Mouse (Mus musculus) layer of hippocampus, adult 11-12 months (tissue): ENCODE results near the gene Ryk.

Source experiments
- DNase-seq: peaks from one replicate; pipeline ENCODE4 v3.0.0; 2022; ENCODE audit warnings: low spot score

Gene Ryk

DNA sequence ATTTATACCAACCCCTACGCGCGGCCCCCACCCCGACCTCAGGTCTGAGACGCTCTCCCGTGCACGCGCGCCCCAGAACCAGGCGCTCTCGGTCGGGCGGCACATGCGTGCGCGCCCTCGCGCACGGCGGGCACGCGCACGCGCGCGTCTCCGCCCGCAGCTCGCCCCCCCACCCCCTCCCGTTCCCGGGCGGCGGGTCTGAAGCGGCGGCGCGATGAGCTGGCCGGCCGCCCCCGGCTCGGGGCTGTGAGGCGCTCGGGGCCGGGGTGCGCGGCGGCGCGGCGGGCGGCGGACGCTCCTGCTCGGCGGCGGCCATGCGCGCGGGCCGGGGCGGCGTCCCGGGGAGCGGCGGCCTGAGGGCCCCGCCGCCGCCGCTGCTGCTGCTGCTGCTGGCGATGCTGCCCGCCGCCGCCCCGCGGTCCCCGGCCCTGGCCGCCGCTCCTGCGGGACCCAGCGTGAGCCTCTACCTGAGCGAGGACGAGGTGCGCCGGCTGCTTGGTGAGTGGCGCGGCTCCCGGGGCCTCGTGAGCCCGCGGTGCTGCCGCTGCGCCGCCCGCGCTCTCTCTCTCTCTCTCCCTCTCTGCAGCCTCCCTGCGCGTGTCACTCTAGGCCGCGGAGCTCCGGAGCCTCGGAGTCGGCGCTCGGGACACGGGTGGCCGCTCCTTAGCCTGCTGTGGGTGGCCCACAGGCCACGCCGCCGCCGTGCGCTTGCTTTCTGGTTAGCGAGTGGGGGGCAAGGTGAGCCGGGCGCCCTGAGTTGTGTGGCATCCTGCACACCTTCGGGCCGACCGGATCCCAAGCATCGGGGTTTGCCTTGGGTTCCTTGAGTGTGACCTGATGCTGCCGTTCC lies at the start of gene Ryk:
Gene Ryk (plus strand): TSS at position 176 of the 850 bp plus-strand sequence.
- peak; percentile 78 for DNase-seq

GRCm38 (mm10) chr9:102789491-102789890 lies 45.2 kb upstream of the Ryk start:
- no peak for DNase-seq

DNA sequence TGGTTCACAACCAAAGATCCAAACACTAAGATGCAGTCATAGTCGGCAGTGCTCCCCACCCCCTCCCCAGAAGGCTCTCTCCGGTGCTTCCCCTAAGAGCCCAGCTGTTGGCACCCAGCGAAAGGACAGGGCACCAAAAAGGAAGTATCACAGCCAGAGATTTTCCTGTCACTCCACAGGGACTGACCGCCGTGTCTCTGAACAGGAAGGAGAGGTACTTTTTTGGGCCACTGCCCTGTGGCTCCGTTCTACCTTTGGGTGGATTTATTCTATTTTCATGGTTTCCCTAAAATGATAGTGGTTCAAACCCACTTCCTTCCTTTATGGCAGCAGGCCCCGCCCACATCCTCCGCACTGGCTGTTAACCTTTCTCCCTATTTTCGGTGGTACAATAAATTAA lies 42.9 kb upstream of the Ryk start:
- no peak for DNase-seq

GRCm38 (mm10) chr9:102792836-102793235 lies 41.9 kb upstream of the Ryk start:
- DNase-seq = no peak

DNA sequence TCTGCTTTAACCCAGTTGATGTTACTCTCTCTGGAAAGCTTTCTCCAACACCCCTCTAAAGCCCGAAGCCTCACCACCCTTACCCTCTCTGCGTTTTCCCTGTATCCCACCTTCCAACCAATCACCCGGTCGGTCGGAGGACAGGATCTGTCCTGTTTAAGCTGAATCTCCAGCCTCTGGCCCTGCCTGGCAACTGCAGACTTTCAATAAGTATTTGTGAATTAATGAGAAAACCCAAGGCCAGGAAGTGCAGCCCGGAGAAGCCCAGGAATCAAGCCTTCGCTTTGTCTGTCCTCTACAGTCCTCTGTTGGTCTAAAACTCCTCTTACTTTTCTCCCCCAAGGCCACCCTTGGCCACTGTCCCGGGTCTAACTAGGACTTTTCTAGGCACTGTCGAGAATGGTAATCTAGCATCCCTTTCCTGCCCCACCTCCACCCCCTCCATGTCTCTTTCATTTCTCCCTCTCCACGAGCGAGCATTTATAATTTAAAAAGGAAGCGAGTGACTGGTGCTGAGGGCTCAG lies 41.4 kb upstream of the Ryk start:
- no peak for DNase-seq

- no peak for DNase-seq
These were observed 36.3 kb upstream of the Ryk start for GRCm38 (mm10) chr9:102798406-102798805.

DNA sequence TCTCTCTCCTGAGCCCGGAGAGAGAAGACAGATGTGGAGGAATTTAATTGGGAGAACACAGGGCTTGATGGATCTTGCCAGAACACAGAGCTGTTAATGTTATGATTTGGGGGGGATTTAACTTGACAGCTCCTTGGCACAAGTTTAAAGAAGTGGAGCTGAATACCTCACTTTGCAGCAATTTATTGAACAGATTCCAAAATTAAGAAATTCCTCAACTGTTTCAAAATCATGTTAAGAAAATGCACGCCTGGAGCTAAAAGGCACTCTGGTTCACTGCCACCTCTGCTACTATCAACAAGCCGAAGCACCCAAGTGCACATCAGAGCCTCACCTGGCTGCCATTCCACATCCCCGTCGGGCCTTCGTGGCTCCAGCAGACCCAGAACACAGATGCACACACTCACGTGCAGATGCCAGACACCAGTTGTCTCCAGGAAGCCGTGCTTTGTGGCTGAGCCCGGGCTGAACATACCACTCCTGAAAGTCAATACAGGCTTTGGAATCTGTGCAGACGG lies 28.6 kb upstream of the Ryk start:
- DNase-seq = no peak

DNA sequence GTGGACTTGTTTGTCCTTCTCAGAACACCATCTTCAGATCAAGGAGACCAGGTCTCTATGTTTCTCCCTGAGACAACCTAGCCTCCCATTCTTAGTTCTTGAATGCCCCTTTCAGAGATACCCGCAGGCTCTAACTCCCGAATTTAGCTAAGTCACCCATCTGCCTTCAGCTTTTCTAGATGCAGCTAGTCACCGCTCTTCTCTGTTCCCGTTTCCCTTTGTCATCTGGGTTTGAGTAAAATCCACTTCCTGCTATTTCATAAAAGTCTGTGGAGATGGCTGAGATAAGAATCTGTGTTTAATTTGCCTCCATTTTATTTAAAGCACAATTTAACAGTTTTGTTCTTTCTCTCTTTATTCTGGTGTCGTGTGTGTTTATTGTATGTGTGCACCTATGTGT lies 23.5 kb upstream of the Ryk start:
- DNase-seq = no peak

DNA sequence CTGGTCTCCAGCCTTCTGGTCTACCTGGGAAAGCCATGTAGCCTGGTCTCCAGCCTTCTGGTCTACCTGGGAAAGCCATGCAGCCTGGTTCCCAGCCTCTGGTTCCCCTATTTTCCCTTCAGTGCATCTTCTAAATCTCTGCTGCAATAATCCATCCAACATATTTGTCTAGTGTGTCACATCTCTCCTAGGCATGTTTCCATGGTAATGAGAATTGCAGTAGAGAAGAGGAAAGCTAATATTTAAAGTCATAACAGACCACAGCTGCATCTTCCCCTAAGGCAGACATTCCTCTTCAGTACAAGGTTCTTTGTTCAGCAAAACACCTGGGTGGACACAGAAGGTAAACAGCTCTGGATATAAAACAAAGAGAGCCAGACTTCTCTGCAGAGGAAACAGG lies 16.5 kb upstream of the Ryk start:
- no peak for DNase-seq

DNA sequence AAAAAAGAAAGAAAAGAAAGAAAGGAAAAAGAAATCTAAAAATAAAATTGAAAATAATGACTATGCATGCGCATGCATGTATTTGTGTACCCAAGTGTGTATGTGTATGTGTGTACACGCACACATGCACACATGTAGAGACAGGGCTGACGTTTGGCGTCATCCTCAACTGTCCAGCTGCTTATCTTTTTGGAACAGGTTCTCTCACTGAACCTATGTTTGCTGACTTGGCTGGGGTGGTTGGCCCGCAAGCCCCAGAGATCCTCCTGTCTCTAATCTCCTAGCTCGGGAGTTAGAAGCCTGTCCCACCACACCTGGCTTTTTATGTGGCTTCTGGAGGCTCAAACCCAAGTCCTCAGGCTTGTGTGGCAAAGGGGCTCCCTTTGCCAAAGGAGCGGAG lies 6.1 kb upstream of the Ryk start:
- no peak for DNase-seq

DNA sequence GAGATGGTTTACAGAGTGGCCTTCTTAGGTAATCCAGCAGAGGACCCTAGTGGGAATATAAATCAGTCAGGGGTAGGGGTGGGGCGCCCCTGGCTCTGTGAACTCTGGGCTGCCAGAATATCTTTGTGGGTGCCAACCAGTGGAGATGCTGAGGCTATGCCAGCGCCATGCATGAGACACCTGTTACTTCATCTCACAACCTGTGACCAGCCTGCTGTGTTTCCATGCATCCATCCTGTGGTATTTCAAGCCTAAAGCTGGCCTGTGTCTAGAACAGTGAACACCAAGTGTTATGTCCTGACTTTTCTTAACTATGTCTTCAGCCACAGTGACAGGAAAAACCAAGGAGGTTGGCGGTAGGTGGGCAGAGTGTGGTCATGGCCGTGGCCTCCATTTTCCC lies 3.2 kb upstream of the Ryk start:
- DNase-seq = no peak

DNA sequence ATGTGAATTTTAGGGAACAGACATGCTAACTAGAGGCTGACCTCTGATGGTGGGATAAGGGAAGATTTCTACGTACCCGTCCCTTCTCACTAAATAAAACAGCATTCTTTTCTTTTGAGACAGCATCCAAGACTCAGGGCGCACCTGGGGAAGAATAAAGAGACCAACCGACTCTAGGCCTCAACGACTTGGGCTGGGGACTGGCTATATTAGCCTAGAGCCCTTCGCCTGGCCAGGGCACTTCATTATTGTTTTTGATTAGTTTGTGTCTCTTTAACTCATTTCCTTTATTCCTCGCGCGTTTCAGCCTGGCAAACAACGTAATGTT lies 339 bp upstream of the Ryk start:
- DNase-seq = no peak

DNA sequence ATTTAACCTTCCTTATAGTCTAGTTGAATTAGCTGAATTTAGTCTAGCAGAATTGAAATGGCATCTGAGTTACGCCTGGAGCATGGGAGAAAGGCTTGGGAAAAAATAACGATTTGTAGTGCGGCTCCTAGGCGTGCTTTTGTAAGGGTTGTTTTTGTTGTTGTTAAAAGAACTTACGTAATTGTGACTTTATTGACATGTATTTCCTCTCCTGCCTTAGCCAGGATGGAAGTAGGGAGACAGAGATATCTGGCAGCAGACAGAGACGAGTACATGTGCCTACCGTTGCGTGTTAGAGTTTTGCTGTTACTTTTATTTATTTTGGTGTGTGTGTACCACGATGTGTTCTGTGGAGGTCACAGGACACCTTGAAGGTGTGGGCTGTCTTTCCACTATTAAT lies 1.6 kb downstream of the Ryk start:
- DNase-seq = no peak

DNA sequence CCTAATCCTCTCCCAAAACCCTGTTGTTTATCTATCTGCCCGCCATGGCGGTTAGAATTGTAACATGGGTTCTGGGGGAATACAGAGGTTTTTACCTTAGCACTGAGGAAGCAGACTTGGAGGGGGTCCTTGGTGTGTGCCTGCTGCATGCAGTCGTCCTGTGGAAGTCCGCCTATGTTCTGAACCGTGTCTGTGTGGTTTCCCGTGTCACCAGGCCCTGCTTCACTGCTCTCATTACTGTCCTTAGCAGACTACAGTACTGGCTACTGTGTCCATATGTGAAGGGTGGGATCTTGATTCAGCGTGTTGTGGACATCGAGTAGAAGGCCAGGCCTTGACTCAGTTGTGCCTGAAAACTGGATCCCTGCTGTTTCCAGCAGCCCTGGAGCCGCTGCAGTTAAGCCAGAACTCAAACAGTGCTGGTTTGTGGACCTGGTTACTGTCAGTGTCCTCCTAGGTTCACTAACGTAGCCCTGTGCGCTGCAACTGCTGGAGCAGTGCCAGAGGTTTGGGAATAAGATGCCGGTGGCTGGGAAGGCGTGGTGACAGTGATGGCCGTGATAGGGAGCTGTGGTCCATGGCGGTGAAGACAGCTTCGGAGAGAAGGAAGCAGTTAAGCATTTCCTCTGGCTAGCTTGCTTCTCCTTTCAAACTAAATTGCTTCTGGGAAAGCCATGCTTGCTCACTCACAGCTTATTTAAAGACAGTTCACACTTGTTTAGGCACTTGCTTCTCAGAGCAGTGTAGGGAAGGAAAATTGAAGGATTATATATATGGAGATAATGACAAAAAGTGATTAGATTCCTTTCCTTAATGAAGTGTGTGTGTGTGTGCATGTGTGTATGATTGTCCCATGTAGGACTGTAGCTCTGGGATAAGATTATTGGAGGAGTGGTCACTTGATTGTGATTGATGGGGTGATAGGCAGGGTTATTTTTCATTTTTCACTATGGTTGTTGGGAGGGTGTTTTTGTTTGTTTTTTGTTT lies 6.4 kb downstream of the Ryk start:
- DNase-seq = no peak

DNA sequence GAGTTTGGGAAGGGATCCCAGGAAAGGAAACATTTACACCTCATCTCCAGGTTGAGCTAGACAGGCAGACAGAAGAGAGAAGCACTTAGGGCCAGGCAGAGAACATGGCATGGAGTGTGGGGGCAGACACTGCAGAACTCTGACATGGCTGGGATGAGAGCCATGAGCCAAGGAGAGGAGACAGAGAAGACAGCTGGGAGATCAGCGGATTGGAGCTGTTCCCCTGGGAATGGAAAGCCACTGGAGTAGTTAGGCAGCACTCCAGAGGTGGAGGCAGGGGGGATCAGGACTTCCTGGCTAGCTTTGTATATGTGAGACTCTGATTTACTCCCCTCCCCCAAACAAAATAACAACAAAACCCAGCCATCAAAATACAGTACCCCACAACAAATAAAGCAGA lies 7.1 kb downstream of the Ryk start:
- DNase-seq = no peak

DNA sequence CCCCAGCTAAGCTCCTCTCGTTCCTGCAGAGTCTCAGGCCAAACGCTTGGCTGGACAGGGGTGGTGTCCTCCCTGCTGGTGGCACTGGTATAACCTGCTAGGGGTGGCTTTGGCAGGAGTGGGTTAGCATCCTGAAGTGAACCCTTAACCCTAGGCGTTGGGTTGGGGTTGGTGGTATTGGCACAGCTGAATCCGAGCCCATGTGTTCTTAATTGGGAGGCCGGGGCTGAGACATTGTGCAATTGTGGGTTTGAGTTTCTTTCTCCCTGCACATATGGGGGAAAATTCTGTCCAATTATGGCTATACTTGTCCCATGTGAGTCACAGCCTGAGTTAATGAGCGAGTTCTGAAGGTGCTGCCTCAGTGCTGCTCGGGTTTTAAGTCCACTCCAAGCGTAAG lies 7.8 kb downstream of the Ryk start:
- no peak for DNase-seq

GRCm38 (mm10) chr9:102843577-102843976 lies 8.9 kb downstream of the Ryk start:
- no peak for DNase-seq

GRCm38 (mm10) chr9:102845851-102846250 lies 11.1 kb downstream of the Ryk start:
- DNase-seq = no peak

- DNase-seq = peak; percentile 47
These were observed 11.6 kb downstream of the Ryk start for GRCm38 (mm10) chr9:102846348-102846747.

DNA sequence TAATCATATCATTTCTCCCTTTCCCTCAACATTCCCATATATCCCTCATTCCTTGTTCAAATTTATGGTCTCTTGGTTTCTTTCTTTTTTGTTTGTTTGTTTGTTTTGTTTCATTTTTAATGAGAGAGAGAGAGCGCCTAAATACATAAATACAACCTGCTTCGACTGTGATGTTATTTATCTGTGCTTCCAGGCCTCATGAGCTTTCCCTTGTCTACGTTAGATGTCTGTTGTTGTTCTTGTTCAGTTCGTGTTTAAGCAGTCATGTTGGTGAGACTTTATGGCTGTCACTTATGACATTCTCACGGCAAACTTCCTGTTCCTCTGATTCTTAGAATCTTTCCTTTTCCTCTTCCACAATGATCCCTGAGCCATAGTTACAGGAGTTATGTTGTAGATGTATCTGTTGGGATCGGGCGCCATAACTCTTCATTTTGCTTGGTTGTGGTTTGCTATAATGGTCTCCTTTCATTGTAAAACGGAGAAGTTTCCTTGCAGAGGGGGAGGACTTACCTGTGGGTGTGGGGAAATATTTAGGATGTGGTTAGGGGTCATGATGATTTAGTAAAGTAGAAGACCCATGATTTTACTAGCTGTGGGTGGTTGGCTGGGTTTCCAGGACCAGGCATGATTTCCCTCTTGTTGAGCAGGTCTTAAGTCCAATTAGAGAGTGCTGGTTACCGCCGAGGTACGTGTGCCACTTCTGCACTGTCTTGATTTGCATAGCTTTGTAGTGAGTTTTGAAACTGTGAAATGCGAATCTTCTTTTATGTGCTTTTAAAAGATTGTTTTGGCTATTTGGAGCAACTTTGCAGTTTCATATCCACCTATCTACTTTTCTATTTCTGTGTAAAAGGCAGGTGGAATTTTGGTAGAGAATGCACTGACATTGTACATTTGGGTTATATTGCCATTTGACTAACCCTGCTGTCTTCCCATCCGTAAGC lies 17.6 kb downstream of the Ryk start:
- DNase-seq = no peak

DNA sequence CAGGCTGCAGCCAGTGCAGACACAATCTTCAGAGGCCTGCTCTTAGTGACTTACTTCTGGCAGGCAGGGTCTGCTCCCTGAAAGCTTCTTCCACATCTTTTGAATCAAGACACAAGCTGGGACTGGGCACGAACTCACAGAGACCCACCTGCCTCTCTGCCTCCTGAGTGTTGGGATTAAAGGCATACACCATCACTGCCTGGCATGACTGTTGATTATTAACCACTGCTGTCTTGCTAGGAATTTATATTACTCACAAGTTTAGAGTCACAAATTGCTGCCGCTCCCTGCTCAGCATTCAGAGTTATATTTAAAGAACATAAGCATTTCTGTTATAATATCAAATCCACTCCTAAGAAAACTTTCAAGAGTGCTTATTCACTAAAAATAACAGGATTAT lies 23.1 kb downstream of the Ryk start:
- no peak for DNase-seq

GRCm38 (mm10) chr9:102858283-102858682 lies 23.6 kb downstream of the Ryk start:
- DNase-seq = no peak
